In the genomic region with DNA sequence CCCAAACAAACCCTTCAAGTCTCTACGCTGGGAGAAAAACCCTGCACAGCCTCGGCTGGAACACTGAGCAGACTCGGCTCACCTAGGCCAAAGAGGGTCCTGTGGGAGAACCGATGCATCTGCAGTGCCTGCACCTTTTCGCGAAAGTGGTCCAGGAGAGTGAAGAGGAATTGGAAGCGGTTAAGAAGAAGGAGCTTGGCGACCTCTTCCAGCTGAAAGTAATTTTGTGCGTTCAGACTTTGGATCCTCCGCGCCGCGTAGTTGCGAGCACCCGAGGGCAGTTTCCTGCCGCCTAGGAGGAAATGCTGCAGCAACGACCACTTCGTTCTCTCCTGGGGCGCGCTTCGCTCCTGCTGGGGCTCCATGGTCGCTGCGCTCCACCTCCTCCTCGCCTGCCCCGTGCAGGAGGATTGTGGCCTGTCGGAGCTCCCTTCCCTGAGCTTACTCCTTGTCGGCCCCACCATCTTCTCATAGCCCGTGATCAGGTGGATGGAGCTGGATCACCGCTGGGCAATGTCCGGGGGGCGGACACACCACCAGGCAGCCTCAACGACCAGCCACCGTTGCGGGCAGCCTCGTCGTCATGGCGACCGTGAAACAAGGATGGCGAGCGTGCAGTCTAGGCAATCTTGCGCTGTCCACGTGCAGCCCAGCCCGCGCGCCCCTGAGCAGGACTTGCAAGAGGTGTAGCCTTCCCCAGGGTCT, we compare ENCODE assay signal across 9 mouse cellular contexts. TPM values are rescaled to one million over a fixed set of nuclear protein-coding genes. Genes with fewer than 3 reads are reported as not detected.
DNase-seq lines count a peak whose midpoint lies in the region; ATAC-seq lines count a peak whose summit lies in the region.
"Had no signal": no experiment of that assay in that cellular context is flagged by ENCODE, and none has a peak within 500 bp of the region (broad histone marks: within the 10 kb centered on the region; RNA-seq: fewer than 3 reads in every experiment).

A gene (minus strand): TSS at position 594 of the 705 bp plus-strand sequence.

- no peaks in the 10 kb centered on the region for H3K27me3 ChIP-seq in forebrain, embryonic 16.5 days (replicated peaks; ENCODE audit: control insufficient read depth, insufficient read depth, low read length)
- peaks cover 12% of the 10 kb centered on the region for H3K27me3 ChIP-seq in intestine, embryonic 15.5 days (replicated peaks)
- H3K27me3 ChIP-seq in liver, embryonic 16.5 days (ENCODE audit: control insufficient read depth, insufficient read depth, low read depth, low read length), result peaks cover 11% of the 10 kb centered on the region; the same call in 1 of the 2 replicates
- H3K27me3 ChIP-seq: CH12.LX had no signal

- H3K4me1 ChIP-seq in forebrain, embryonic 16.5 days (replicated peaks; ENCODE audit: control insufficient read depth, insufficient read depth, low read length), result peaks cover 7% of the 10 kb centered on the region; the same call in 1 of the 2 replicates
- H3K4me1 ChIP-seq in intestine, embryonic 15.5 days (replicated peaks), result peaks cover 6% of the 10 kb centered on the region; the same call in 1 of the 2 replicates
- H3K4me1 ChIP-seq in liver, embryonic 16.5 days (ENCODE audit: control insufficient read depth, low read depth, low read length), result no peaks in the 10 kb centered on the region

- ATAC-seq in forebrain, embryonic 16.5 days, result peak; percentile 96
- ATAC-seq in intestine, embryonic 15.5 days, result peak; percentile 58
- ATAC-seq in liver, embryonic 16.5 days (ENCODE audit: low read depth), result no peak

- peak within 1 kb of the TSS; percentile 54 for H3K4me3 ChIP-seq in forebrain, embryonic 16.5 days (replicated peaks; ENCODE audit: low read length)
- peak within 1 kb of the TSS; percentile 38 for H3K4me3 ChIP-seq in intestine, embryonic 15.5 days (replicated peaks)
- H3K4me3 ChIP-seq in liver, embryonic 16.5 days (ENCODE audit: low read depth, low read length), result peak within 1 kb of the TSS; percentile 13; the same call in 1 of the 2 replicates

- DNase-seq in cerebellum, postnatal 25 days, result peak; percentile 3 to 13
- no peak for DNase-seq in cerebellum, adult 9-11 months
- peak; percentile 1 for DNase-seq in NIH3T3 (ENCODE audit: low read depth)
- peak; percentile 26 to 34 for DNase-seq in right cerebral cortex, postnatal 36 days (ENCODE audit: low spot score in 2 of 2)
- no peak for DNase-seq in urinary bladder, adult 2 months (ENCODE audit: low spot score)

- H3K9me3 ChIP-seq in forebrain, embryonic 16.5 days (ENCODE audit: control insufficient read depth, low read length), result peaks cover 3% of the 10 kb centered on the region
- no peaks in the 10 kb centered on the region for H3K9me3 ChIP-seq in intestine, embryonic 15.5 days
- no peaks in the 10 kb centered on the region for H3K9me3 ChIP-seq in liver, embryonic 16.5 days (replicated peaks; ENCODE audit: control insufficient read depth, low read length)

- H3K4me2 ChIP-seq in forebrain, embryonic 16.5 days (ENCODE audit: low read length), result peak within 1 kb of the TSS; percentile 96
- H3K4me2 ChIP-seq in intestine, embryonic 15.5 days (replicated peaks), result peak within 1 kb of the TSS; percentile 92
- peak within 1 kb of the TSS; percentile 39 for H3K4me2 ChIP-seq in liver, embryonic 16.5 days (ENCODE audit: low read depth, low read length)

- H3K9ac ChIP-seq in forebrain, embryonic 16.5 days (replicated peaks; ENCODE audit: low read depth, low read length), result peak within 1 kb of the TSS; percentile 62
- peak within 1 kb of the TSS; percentile 20; the same call in 1 of the 2 replicates for H3K9ac ChIP-seq in intestine, embryonic 15.5 days
- no peak within 1 kb of the TSS for H3K9ac ChIP-seq in liver, embryonic 16.5 days (ENCODE audit: low read depth, low read length)

- no peak within 1 kb of the TSS for H3K27ac ChIP-seq in forebrain, embryonic 16.5 days (ENCODE audit: low read length)
- H3K27ac ChIP-seq in intestine, embryonic 15.5 days, result no peak within 1 kb of the TSS
- no peak within 1 kb of the TSS for H3K27ac ChIP-seq in liver, embryonic 16.5 days (ENCODE audit: low read length)

- no peaks in the 10 kb centered on the region for H3K36me3 ChIP-seq in forebrain, embryonic 16.5 days (ENCODE audit: control insufficient read depth, insufficient read depth)
- no peaks in the 10 kb centered on the region for H3K36me3 ChIP-seq in intestine, embryonic 15.5 days
- H3K36me3 ChIP-seq in liver, embryonic 16.5 days (ENCODE audit: control insufficient read depth, insufficient read depth), result no peaks in the 10 kb centered on the region

- WGBS in forebrain, embryonic 16.5 days, result under 1% methylated on average over 45 of the region's 45 CpGs
- WGBS in intestine, embryonic 15.5 days, result under 1% methylated on average over 45 of the region's 45 CpGs
- WGBS in liver, embryonic 16.5 days (ENCODE audit: insufficient replicate concordance), result 2% methylated on average over 45 of the region's 45 CpGs

RNA-seq across cellular contexts. Expression of the gene that starts here (rescaled TPM):
- polyA plus RNA-seq in forebrain, embryonic 16.5 days (2015; fragmentation: Nextera tagmentation; extraction: Ambion mirVana), result 0.22 and 0.45 TPM in 2 replicates
- polyA plus RNA-seq in intestine, embryonic 15.5 days (2015; fragmentation: Nextera tagmentation; extraction: Ambion mirVana), result not detected in 2 replicates
- polyA plus RNA-seq in liver, embryonic 16.5 days (2015; fragmentation: Nextera tagmentation; extraction: Ambion mirVana), result 0.04 and 0.06 TPM in 2 replicates
- polyA plus RNA-seq in urinary bladder, adult 2 months (2012; rRNA removed), result 0.94 and 0.98 TPM in 2 replicates

Comparison
In these comparisons a context has a peak if more than half of its experiments do, and no peak if none do; other contexts are left out.
1. DNase-seq: peak in cerebellum, postnatal 25 days (2 of 2), NIH3T3 (single experiment) and right cerebral cortex, postnatal 36 days (2 of 2); none in cerebellum, adult 9-11 months (single experiment) and urinary bladder, adult 2 months (single experiment).
2. Peak in ATAC-seq, H3K4me3 ChIP-seq, H3K9ac ChIP-seq and H3K4me2 ChIP-seq in forebrain, embryonic 16.5 days; RNA of the gene not detected or under 1 TPM.
3. Peak in ATAC-seq, H3K4me3 ChIP-seq, H3K9ac ChIP-seq and H3K4me2 ChIP-seq in intestine, embryonic 15.5 days; RNA of the gene not detected or under 1 TPM.
4. H3K4me2 ChIP-seq: peak in every context shown above with its lines; median percentile 96 in forebrain, embryonic 16.5 days; 92 in intestine, embryonic 15.5 days; 39 in liver, embryonic 16.5 days.
5. Peak in every context shown above with its lines, with median percentiles within 50 percentile points of each other: H3K4me3 ChIP-seq.